Mouse (Mus musculus) left cerebral cortex, postnatal 4 days (tissue): ENCODE measurements around the gene Cdc14a. TPM values are rescaled to one million over a fixed set of nuclear protein-coding genes. Genes with fewer than 3 reads are reported as not detected.
"Not testable (repeated sequence)": the region's sequence is repeated elsewhere in the genome, so short reads cannot be mapped to it uniquely, and the experiment has no call there.

Experiments
- DNase-seq: peaks from one replicate; pipeline ENCODE4 v3.0.0-alpha.2; 2022
- intact Hi-C: fragments of 180-260 bp; cut with DNase I; formaldehyde crosslinking; loops from one replicate; pipeline ENCODE4 v1.15.1; 2025
- total RNA-seq, 2 experiments: library from RNA; stranded (reverse); gene quantifications; 2 replicates each; pipeline ENCODE4 v1.2.3; 2021

The Cdc14a gene
- total RNA-seq, 2 experiments from 2014 or later = 3.6 to 4.9 TPM

GRCm38 (mm10) chr3:116375442-116375841 is 48.4 kb downstream of the Cdc14a start:
- intact Hi-C loops = no loop called here
- DNase-seq = no peak

- no peak for DNase-seq
- intact Hi-C loops = no loop called here
These were observed 49.3 kb downstream of the Cdc14a start for GRCm38 (mm10) chr3:116374486-116374885.

GRCm38 (mm10) chr3:116373196-116373595 is 50.6 kb downstream of the Cdc14a start:
- DNase-seq = no peak
- intact Hi-C loops = no loop called here

- no peak for DNase-seq
- intact Hi-C loops = no loop called here
These were observed 54.9 kb downstream of the Cdc14a start for GRCm38 (mm10) chr3:116368868-116369437.

- intact Hi-C loops = no loop called here
- DNase-seq = no peak
These were observed 57.7 kb downstream of the Cdc14a start for GRCm38 (mm10) chr3:116366125-116366524.

GRCm38 (mm10) chr3:116361906-116362305 is 61.9 kb downstream of the Cdc14a start:
- intact Hi-C loops = no loop called here
- no peak for DNase-seq

GRCm38 (mm10) chr3:116361101-116361500 is 62.7 kb downstream of the Cdc14a start:
- intact Hi-C loops = no loop called here
- DNase-seq = no peak

- intact Hi-C loops = no loop called here
- DNase-seq = no peak
These were observed 66.0 kb downstream of the Cdc14a start for GRCm38 (mm10) chr3:116357866-116358265.

- no peak for DNase-seq
- intact Hi-C loops = no loop called here
These were observed 66.7 kb downstream of the Cdc14a start for GRCm38 (mm10) chr3:116357180-116357579.

GRCm38 (mm10) chr3:116355026-116355788 is 68.6 kb downstream of the Cdc14a start:
- DNase-seq = no peak
- intact Hi-C loops = no loop called here

- intact Hi-C loops = no loop called here
- peak; percentile 19 for DNase-seq
These were observed 71.3 kb downstream of the Cdc14a start for GRCm38 (mm10) chr3:116352486-116352885.

GRCm38 (mm10) chr3:116350389-116350967 is 73.4 kb downstream of the Cdc14a start:
- no peak for DNase-seq
- intact Hi-C loops = no loop called here

GRCm38 (mm10) chr3:116347571-116347970 is 76.3 kb downstream of the Cdc14a start:
- DNase-seq, intact Hi-C loops: not testable (repeated sequence)

GRCm38 (mm10) chr3:116345245-116345644 is 78.6 kb downstream of the Cdc14a start:
- intact Hi-C loops = no loop called here
- no peak for DNase-seq

GRCm38 (mm10) chr3:116342251-116342650 is 81.6 kb downstream of the Cdc14a start:
- intact Hi-C loops = loop anchor here (5.0 kb wide), 1 partner anchor 145 kb away; no protein-coding TSS in a partner anchor

GRCm38 (mm10) chr3:116340950-116341624 is 82.7 kb downstream of the Cdc14a start:
- peak; percentile 64 for DNase-seq
- intact Hi-C loops = loop anchor here (5.0 kb wide), 1 partner anchor 146 kb away; no protein-coding TSS in a partner anchor

More at GRCm38 (mm10) chr3:116342251-116342650, 81.6 kb downstream of the Cdc14a start:
- no peak for DNase-seq

- intact Hi-C loops = loop anchor here (5.0 kb wide), 1 partner anchor 147 kb away; no protein-coding TSS in a partner anchor
- DNase-seq = no peak
These were observed 83.6 kb downstream of the Cdc14a start for GRCm38 (mm10) chr3:116340281-116340680.

GRCm38 (mm10) chr3:116338616-116339015 is 85.2 kb downstream of the Cdc14a start:
- DNase-seq = no peak
- intact Hi-C loops = loop anchor here (10.0 kb wide), 2 partner anchors 246 to 406 kb away; no protein-coding TSS in a partner anchor

- intact Hi-C loops = loop anchor here (10.0 kb wide), 2 partner anchors 247 to 407 kb away; no protein-coding TSS in a partner anchor
- DNase-seq = no peak
These were observed 86.0 kb downstream of the Cdc14a start for GRCm38 (mm10) chr3:116337840-116338239.

- intact Hi-C loops = loop anchor here (10.0 kb wide), 2 partner anchors 250 to 410 kb away; no protein-coding TSS in a partner anchor
- no peak for DNase-seq
These were observed 88.8 kb downstream of the Cdc14a start for GRCm38 (mm10) chr3:116335036-116335435.

GRCm38 (mm10) chr3:116333711-116334110 is 90.1 kb downstream of the Cdc14a start:
- intact Hi-C loops = loop anchor here (5.0 to 10.0 kb wide), 3 partner anchors 159 to 411 kb away; no protein-coding TSS in a partner anchor
- DNase-seq = no peak
